Mouse (Mus musculus) intestine, embryonic 14.5 days (tissue): ENCODE measurements around the gene Medag. TPM values are rescaled to one million over a fixed set of nuclear protein-coding genes. Genes with fewer than 3 reads are reported as not detected.

Source experiments
- ATAC-seq: fragments of 200-750 bp; cut with Nextera tagmentation; replicated peaks from 2 replicates; pipeline ENCODE4 v1.8.0; 2017; ENCODE audit warnings: low read depth, moderate number of reproducible peaks, moderate TSS enrichment, moderate library complexity; ENCODE audit not compliant: low FRiP score, low TSS enrichment
- DNase-seq: peaks from one replicate; pipeline ENCODE4 v3.0.0-alpha.2; 2018; ENCODE audit warnings: low spot score
- H3K27ac ChIP-seq: fragments of 300-500 bp; sonication (generic); 2 replicates; pipeline ENCODE4 v1.5.1; 2014; ENCODE audit warnings: low read depth, mild to moderate bottlenecking, control low read depth
- H3K27me3 ChIP-seq: fragments of 300-500 bp; sonication (generic); replicated peaks from 2 replicates; pipeline ENCODE4 v1.6.1; 2014; ENCODE audit warnings: low read length, control low read depth; ENCODE audit not compliant: control insufficient read depth, insufficient read depth
- H3K36me3 ChIP-seq: fragments of 300-500 bp; sonication (generic); 2 replicates; pipeline ENCODE4 v1.6.1; 2014; ENCODE audit warnings: low read length, control low read depth; ENCODE audit not compliant: control insufficient read depth, insufficient read depth
- H3K4me1 ChIP-seq: fragments of 300-500 bp; sonication (generic); replicated peaks from 2 replicates; pipeline ENCODE4 v1.6.1; 2014; ENCODE audit warnings: low read length, control low read depth, mixed read lengths; ENCODE audit not compliant: control insufficient read depth, insufficient read depth
- H3K4me2 ChIP-seq: fragments of 300-500 bp; sonication (generic); 2 replicates; pipeline ENCODE4 v1.6.1; 2014; ENCODE audit warnings: low read length
- H3K4me3 ChIP-seq: fragments of 300-500 bp; sonication (generic); 2 replicates; pipeline ENCODE4 v1.5.1; 2014; ENCODE audit warnings: low read depth, low read length, control low read depth, mixed read lengths
- H3K9ac ChIP-seq: fragments of 300-500 bp; sonication (generic); 2 replicates; pipeline ENCODE4 v1.6.1; 2014; ENCODE audit warnings: mild to moderate bottlenecking, low read length
- H3K9me3 ChIP-seq: fragments of 300-500 bp; sonication (generic); 2 replicates; pipeline ENCODE4 v1.6.1; 2016; ENCODE audit warnings: low read length, control low read depth; ENCODE audit not compliant: control insufficient read depth
- WGBS: fragments of 180-500 bp; shearing (Covaris S2); extraction: QIAGEN DNeasy Blood & Tissue Kit; methylation state at CpG from one replicate; pipeline ENCODE4 v1.1.7; 2014; 5-methylcytosine and 5-hydroxymethylcytosine counted together
- polyA plus RNA-seq: library from polyadenylated mRNA; unstranded; fragments of >200 nt; fragmentation: Nextera tagmentation; extraction: Ambion mirVana; gene quantifications from 2 replicates; pipeline ENCODE4 v1.2.1, GENCODE M21; 2014

The Medag gene
- polyA plus RNA-seq, 1 experiment from 2014 or later: 2.2 TPM

GRCm38 (mm10) chr5:149428810-149429255, 17.3 kb downstream of the Medag start:
- Histone ChIP-seq H3K27ac (peak overlapping the region; percentile 82), H3K36me3 (no peaks in the 10 kb centered on the region), H3K9me3 (no peaks in the 10 kb centered on the region), H3K9ac (no peak overlapping the region), H3K27me3 (no peaks in the 10 kb centered on the region), H3K4me2 (no peak overlapping the region), H3K4me3 (no peak overlapping the region), H3K4me1 (peaks cover 18% of the 10 kb centered on the region)
- ATAC-seq (peak; percentile 53; the same call in 1 of the 2 replicates), DNase-seq (peak; percentile 63)
- WGBS: 17% methylated on average over 2 of the region's 2 CpGs

GRCm38 (mm10) chr5:149429541-149429940, 18.0 kb downstream of the Medag start:
- H3K4me3 ChIP-seq: no peak overlapping the region
- no peak overlapping the region for H3K4me2 ChIP-seq
- no peak overlapping the region for H3K27ac ChIP-seq
- H3K9me3 ChIP-seq: no peaks in the 10 kb centered on the region
- H3K36me3 ChIP-seq: no peaks in the 10 kb centered on the region
- no peaks in the 10 kb centered on the region for H3K27me3 ChIP-seq
- 75% methylated on average over 4 of the region's 4 CpGs for WGBS
- ATAC-seq (no peak), DNase-seq (no peak)
- H3K4me1 ChIP-seq: peaks cover 21% of the 10 kb centered on the region
- H3K9ac ChIP-seq: no peak overlapping the region

GRCm38 (mm10) chr5:149430943-149431342, 19.4 kb downstream of the Medag start:
- H3K27ac ChIP-seq: no peak overlapping the region
- H3K27me3 ChIP-seq: no peaks in the 10 kb centered on the region
- H3K4me1 ChIP-seq: peaks cover 24% of the 10 kb centered on the region
- H3K9ac ChIP-seq: no peak overlapping the region
- WGBS: 90% methylated on average over 3 of the region's 3 CpGs
- H3K36me3 ChIP-seq: no peaks in the 10 kb centered on the region
- no peak overlapping the region for H3K4me3 ChIP-seq
- H3K9me3 ChIP-seq: no peaks in the 10 kb centered on the region
- H3K4me2 ChIP-seq: no peak overlapping the region
- DNase-seq: no peak
- no peak for ATAC-seq

- H3K27ac ChIP-seq: no peak overlapping the region
- no peak for ATAC-seq
- DNase-seq: no peak
- peaks cover 14% of the 10 kb centered on the region for H3K4me1 ChIP-seq
- 55% methylated on average over 7 of the region's 7 CpGs for WGBS
- no peak overlapping the region for H3K4me2 ChIP-seq
- H3K9ac ChIP-seq: no peak overlapping the region
- H3K27me3 ChIP-seq: no peaks in the 10 kb centered on the region
- no peaks in the 10 kb centered on the region for H3K9me3 ChIP-seq
- no peak overlapping the region for H3K4me3 ChIP-seq
- no peaks in the 10 kb centered on the region for H3K36me3 ChIP-seq
These were observed 22.1 kb downstream of the Medag start for GRCm38 (mm10) chr5:149433618-149434017.

GRCm38 (mm10) chr5:149434141-149434690, 22.7 kb downstream of the Medag start:
- WGBS: 21% methylated on average over 9 of the region's 9 CpGs
- Histone ChIP-seq H3K4me3 (no peak overlapping the region), H3K27me3 (no peaks in the 10 kb centered on the region), H3K27ac (no peak overlapping the region), H3K9me3 (no peaks in the 10 kb centered on the region), H3K4me1 (peaks cover 8% of the 10 kb centered on the region; the same call in 1 of the 2 replicates), H3K9ac (no peak overlapping the region), H3K4me2 (no peak overlapping the region), H3K36me3 (no peaks in the 10 kb centered on the region)
- ATAC-seq (peak; percentile 67), DNase-seq (no peak)

GRCm38 (mm10) chr5:149436541-149436940, 25.0 kb downstream of the Medag start:
- H3K9ac ChIP-seq: no peak overlapping the region
- no peaks in the 10 kb centered on the region for H3K36me3 ChIP-seq
- WGBS: 71% methylated on average over 3 of the region's 3 CpGs
- no peak overlapping the region for H3K27ac ChIP-seq
- H3K9me3 ChIP-seq: no peaks in the 10 kb centered on the region
- DNase-seq (no peak), ATAC-seq (no peak)
- H3K4me1 ChIP-seq: peaks cover 16% of the 10 kb centered on the region
- no peaks in the 10 kb centered on the region for H3K27me3 ChIP-seq
- H3K4me3 ChIP-seq: no peak overlapping the region
- no peak overlapping the region for H3K4me2 ChIP-seq

GRCm38 (mm10) chr5:149437150-149437549, 25.6 kb downstream of the Medag start:
- Histone ChIP-seq H3K4me1 (peaks cover 22% of the 10 kb centered on the region), H3K9ac (no peak overlapping the region), H3K4me3 (no peak overlapping the region), H3K9me3 (no peaks in the 10 kb centered on the region), H3K27ac (no peak overlapping the region), H3K4me2 (no peak overlapping the region), H3K27me3 (no peaks in the 10 kb centered on the region), H3K36me3 (no peaks in the 10 kb centered on the region)
- ATAC-seq (no peak), DNase-seq (no peak)
- WGBS: 72% methylated on average over 6 of the region's 6 CpGs

- no peaks in the 10 kb centered on the region for H3K36me3 ChIP-seq
- DNase-seq (peak; percentile 86), ATAC-seq (peak; percentile 86)
- H3K4me2 ChIP-seq: peak within 1 kb of the TSS; percentile 84
- WGBS: under 1% methylated on average over 25 of the region's 25 CpGs
- H3K27ac ChIP-seq: peak within 1 kb of the TSS; percentile 91
- no peaks in the 10 kb centered on the region for H3K9me3 ChIP-seq
- no peaks in the 10 kb centered on the region for H3K27me3 ChIP-seq
- H3K9ac ChIP-seq: peak within 1 kb of the TSS; percentile 60
- peaks cover 18% of the 10 kb centered on the region for H3K4me1 ChIP-seq
- H3K4me3 ChIP-seq: peak within 1 kb of the TSS; percentile 38
These were observed 28.1 kb downstream of the Medag start, which contains the start of gene Tex26 for GRCm38 (mm10) chr5:149439531-149440179. Gene Tex26, plus strand, starts transcription at chr5:149439660.

- no peaks in the 10 kb centered on the region for H3K9me3 ChIP-seq
- ATAC-seq (peak; percentile 80), DNase-seq (peak; percentile 87)
- WGBS: 1% methylated on average over 18 of the region's 18 CpGs
- H3K36me3 ChIP-seq: no peaks in the 10 kb centered on the region
- peak overlapping the region; percentile 91 for H3K27ac ChIP-seq
- H3K4me2 ChIP-seq: peak overlapping the region; percentile 84
- peaks cover 17% of the 10 kb centered on the region for H3K4me1 ChIP-seq
- peak overlapping the region; percentile 38 for H3K4me3 ChIP-seq
- no peaks in the 10 kb centered on the region for H3K27me3 ChIP-seq
- H3K9ac ChIP-seq: peak overlapping the region; percentile 60
These were observed 28.6 kb downstream of the Medag start for GRCm38 (mm10) chr5:149440180-149440573.
